Mouse (Mus musculus) cerebellum, adult 2 months (tissue): ENCODE results near the gene Pkd1. TPM values are rescaled to one million over a fixed set of nuclear protein-coding genes. Genes with fewer than 3 reads are reported as not detected.

Source experiments
- DNase-seq, 2 experiments: peaks; one replicate each; pipeline ENCODE4 v3.0.0; 2021
- H3K27ac ChIP-seq: fragments of 200-500 bp; 2 replicates; pipeline ENCODE4 v1.5.1; 2012; ENCODE audit warnings: low read length, control low read depth, inconsistent platforms; ENCODE audit not compliant: insufficient read depth
- H3K27me3 ChIP-seq: fragments of 200-500 bp; 2 replicates; pipeline ENCODE4 v1.6.1; 2012; ENCODE audit warnings: inconsistent platforms, mild to moderate bottlenecking, low read length, moderate library complexity; ENCODE audit not compliant: control insufficient read depth, insufficient read depth
- H3K4me1 ChIP-seq: fragments of 200-500 bp; 2 replicates; pipeline ENCODE4 v1.6.1; 2011; ENCODE audit warnings: low read length; ENCODE audit not compliant: control insufficient read depth, insufficient read depth
- H3K4me3 ChIP-seq: fragments of 200-500 bp; replicated peaks from 2 replicates; pipeline ENCODE3; 2011; ENCODE audit warnings: mild to moderate bottlenecking, low read depth, low read length, control low read depth; ENCODE audit not compliant: insufficient read depth
- CTCF ChIP-seq: fragments of 200-500 bp; IDR thresholded peaks from 2 replicates; pipeline ENCODE4 v1.5.1; 2011; ENCODE audit warnings: low read depth, mild to moderate bottlenecking, control low read depth, low read length, moderate library complexity, borderline replicate concordance; ENCODE audit not compliant: insufficient read depth
- POLR2A ChIP-seq: fragments of 200-500 bp; IDR thresholded peaks from 2 replicates; pipeline ENCODE4 v1.6.1; 2011; ENCODE audit warnings: low read length, control low read depth, borderline replicate concordance; ENCODE audit not compliant: insufficient read depth
- WGBS: fragments of 180-500 bp; shearing (Covaris S2); methylation state at CpG from one replicate; pipeline ENCODE4 v1.1.7; 2018; 5-methylcytosine and 5-hydroxymethylcytosine counted together
- polyA plus RNA-seq: library from polyadenylated mRNA; depleted of rRNA; stranded (reverse); fragments of >200 nt; gene quantifications from 2 replicates; pipeline ENCODE4 v1.2.3, GENCODE M21; 2012

The Pkd1 gene
- polyA plus RNA-seq, 1 experiment, result 122 TPM

- Histone ChIP-seq H3K4me3 (peak overlapping the region; percentile 66), H3K4me1 (peaks cover 29% of the 10 kb centered on the region), H3K27me3 (no peaks in the 10 kb centered on the region), H3K27ac (peak overlapping the region; percentile 44; the same call in 1 of the 2 replicates)
- WGBS, result 2% methylated on average over 4 of the region's 4 CpGs
- DNase-seq, result peak; percentile 64 to 74
- TF ChIP-seq CTCF (peak; percentile 94), POLR2A (no peak)
These were observed 20.6 kb upstream of the Pkd1 start for GRCm38 (mm10) chr17:24529007-24529451.

GRCm38 (mm10) chr17:24529883-24530282 is 19.8 kb upstream of the Pkd1 start:
- no peaks in the 10 kb centered on the region for H3K27me3 ChIP-seq
- H3K4me3 ChIP-seq, result no peak overlapping the region
- H3K27ac ChIP-seq, result no peak overlapping the region
- H3K4me1 ChIP-seq, result peaks cover 26% of the 10 kb centered on the region
- WGBS, result 18% methylated on average over 5 of the region's 5 CpGs
- TF ChIP-seq CTCF, result no peak
- no peak for DNase-seq

GRCm38 (mm10) chr17:24530361-24531050 is 19.1 kb upstream of the Pkd1 start:
- Histone ChIP-seq H3K4me3 (no peak overlapping the region), H3K27ac (no peak overlapping the region), H3K4me1 (peaks cover 26% of the 10 kb centered on the region), H3K27me3 (no peaks in the 10 kb centered on the region)
- DNase-seq, result no peak
- 0 out of 2 replicates have a peak, but pooled peaks have one; percentile 24 for TF ChIP-seq CTCF
- no peak for TF ChIP-seq POLR2A
- WGBS, result 33% methylated on average over 8 of the region's 8 CpGs

- H3K27me3 ChIP-seq, result no peaks in the 10 kb centered on the region
- peaks cover 26% of the 10 kb centered on the region for H3K4me1 ChIP-seq
- DNase-seq, result no peak
- no peak for TF ChIP-seq POLR2A
- TF ChIP-seq CTCF, result no peak
- 77% methylated on average over 3 of the region's 3 CpGs for WGBS
- H3K4me3 ChIP-seq, result no peak overlapping the region
- no peak overlapping the region for H3K27ac ChIP-seq
These were observed 18.6 kb upstream of the Pkd1 start for GRCm38 (mm10) chr17:24531064-24531463.

GRCm38 (mm10) chr17:24532045-24532444 is 17.6 kb upstream of the Pkd1 start:
- Histone ChIP-seq H3K27ac (no peak overlapping the region), H3K27me3 (no peaks in the 10 kb centered on the region), H3K4me1 (peaks cover 26% of the 10 kb centered on the region), H3K4me3 (no peak overlapping the region)
- DNase-seq, result no peak
- 88% methylated on average over 7 of the region's 7 CpGs for WGBS
- TF ChIP-seq POLR2A (no peak), CTCF (no peak)

GRCm38 (mm10) chr17:24533099-24533992 is 16.3 kb upstream of the Pkd1 start:
- Histone ChIP-seq H3K4me1 (peaks cover 26% of the 10 kb centered on the region), H3K27ac (no peak overlapping the region), H3K4me3 (peak overlapping the region; percentile 60), H3K27me3 (no peaks in the 10 kb centered on the region)
- no peak for TF ChIP-seq CTCF
- TF ChIP-seq POLR2A, result no peak
- WGBS, result 11% methylated on average over 52 of the region's 53 CpGs
- DNase-seq, result peak; percentile 89 to 94

- no peak for TF ChIP-seq CTCF
- no peak for TF ChIP-seq POLR2A
- H3K27me3 ChIP-seq, result no peaks in the 10 kb centered on the region
- H3K4me1 ChIP-seq, result peaks cover 23% of the 10 kb centered on the region
- H3K4me3 ChIP-seq, result peak within 1 kb of the TSS; percentile 60
- WGBS, result 95% methylated on average over 8 of the region's 8 CpGs
- no peak within 1 kb of the TSS for H3K27ac ChIP-seq
- DNase-seq, result no peak
These were observed 15.4 kb upstream of the Pkd1 start, which contains the start of gene Rab26 for GRCm38 (mm10) chr17:24534160-24534718. Gene Rab26 (minus strand): TSS chr17:24534210.
